Mouse (Mus musculus): Measurements from ENCODE around the gene Anxa4. TPM values are rescaled to one million over a fixed set of nuclear protein-coding genes. Genes with fewer than 3 reads are reported as not detected.
A peak's percentile ranks its signal among the peaks of the same experiment; 100 is the strongest.

Gene Anxa4
- total RNA-seq, 2 experiments from 2014 or later = 62.8 to 72.5 TPM

GRCm38 (mm10) chr6:86752843-86753485 lies 40.4 kb downstream of the Anxa4 start:
- no peak for DNase-seq

- DNase-seq = no peak
These were observed 42.4 kb downstream of the Anxa4 start for GRCm38 (mm10) chr6:86750961-86751360.

DNA sequence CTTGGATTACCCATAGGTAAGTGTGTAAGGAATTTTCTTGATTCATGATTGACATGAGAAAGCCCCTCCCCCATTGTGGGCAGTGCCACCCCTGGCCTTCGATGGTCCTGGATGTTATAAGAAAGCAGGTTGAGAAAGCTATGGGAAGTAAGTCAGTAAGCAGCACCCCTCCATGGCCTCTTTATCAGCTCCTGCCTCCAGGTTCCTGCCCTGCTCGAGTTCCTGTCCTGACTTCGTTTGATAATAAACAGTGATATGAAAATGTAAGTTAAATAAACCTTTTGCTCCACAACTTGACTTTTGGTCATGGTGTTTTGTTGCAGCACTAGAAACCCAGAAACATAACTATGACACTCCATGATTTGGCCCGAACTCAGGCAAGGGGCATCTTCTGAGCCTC lies 43.6 kb downstream of the Anxa4 start:
- no peak for DNase-seq

DNA sequence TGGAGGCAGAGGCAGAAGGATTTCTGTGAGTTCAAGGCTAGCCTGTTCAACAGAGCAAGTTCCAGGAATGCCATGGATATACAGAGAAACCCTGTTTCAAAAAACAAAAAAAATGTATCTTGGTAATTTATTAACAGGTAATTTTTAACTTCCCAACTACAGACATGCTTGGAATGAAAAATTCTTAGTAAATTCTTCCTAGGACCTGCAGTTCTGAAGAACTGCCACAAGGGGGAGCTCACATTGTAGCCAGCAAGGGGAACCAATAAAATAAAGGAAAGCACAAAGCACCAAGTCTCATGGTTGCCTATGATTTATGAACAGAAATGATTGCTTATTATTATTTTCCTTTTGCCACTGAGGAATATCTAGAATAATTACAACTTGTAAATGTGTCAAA lies 46.2 kb downstream of the Anxa4 start:
- peak; percentile 24 to 70 for DNase-seq

GRCm38 (mm10) chr6:86740652-86741051 lies 52.7 kb downstream of the Anxa4 start:
- DNase-seq = no peak

- peak; percentile 37 to 49 for DNase-seq
These were observed 56.6 kb downstream of the Anxa4 start for GRCm38 (mm10) chr6:86736830-86737229.

DNA sequence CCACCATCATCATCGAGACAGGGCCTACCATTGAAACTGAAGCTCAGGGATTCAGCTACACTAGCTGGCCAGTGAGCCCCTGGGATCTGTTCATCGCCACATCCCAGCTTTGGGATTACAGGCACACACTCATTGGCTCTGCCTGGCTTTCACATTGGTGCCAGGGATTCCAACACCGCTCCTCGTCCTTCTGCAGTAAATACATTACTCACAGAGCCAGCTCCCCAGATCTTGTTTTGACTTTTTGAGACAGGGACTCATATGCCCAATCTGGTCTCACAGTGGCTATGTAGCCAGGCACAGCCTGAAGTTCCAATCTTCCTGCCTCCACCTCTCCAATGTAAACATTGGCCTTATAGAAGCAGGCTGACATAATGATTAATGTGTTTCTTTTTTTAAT lies 57.1 kb downstream of the Anxa4 start:
- DNase-seq = peak; percentile 9 to 18

DNA sequence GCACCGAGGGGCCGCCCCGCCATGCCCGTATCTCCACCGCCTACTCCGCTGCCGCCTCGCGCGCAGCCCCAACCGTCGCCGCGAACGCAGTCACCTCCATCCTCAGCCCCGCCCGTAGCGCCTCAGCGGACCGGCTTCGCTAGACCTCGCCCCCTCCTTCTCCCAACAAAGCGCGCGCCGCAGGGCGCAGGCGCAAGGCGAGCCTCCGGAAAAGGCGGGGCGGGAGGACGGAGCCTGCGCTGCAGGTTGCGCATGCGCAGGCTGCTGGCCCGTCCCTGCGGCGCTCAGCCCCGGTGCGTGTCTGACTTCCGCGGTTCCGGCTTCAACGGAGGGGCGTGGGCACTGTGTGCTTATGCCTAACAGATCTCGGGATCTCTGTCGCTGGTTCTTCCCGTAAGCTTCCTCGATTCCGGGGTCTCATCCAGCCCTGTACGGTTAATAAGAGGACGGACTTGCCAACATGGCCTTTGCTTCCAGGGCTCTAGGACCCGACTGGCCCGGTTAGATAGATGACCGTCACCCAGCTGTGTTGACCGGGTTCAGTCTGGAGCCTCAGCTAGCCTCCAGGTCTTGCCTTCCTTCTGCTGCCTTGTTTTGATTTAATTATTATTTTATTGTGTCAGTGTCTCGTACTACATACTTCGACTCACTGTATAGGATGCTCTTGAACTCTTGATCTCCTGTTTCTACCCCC lies 60.1 kb downstream of the Anxa4 start, which contains the start of gene Gmcl1:
Gene Gmcl1 (minus strand): TSS at position 201 of the 694 bp plus-strand sequence.
- DNase-seq = peak; percentile 97

- DNase-seq = peak in 1 of 2 experiments; percentile 46
These were observed 60.9 kb downstream of the Anxa4 start for GRCm38 (mm10) chr6:86732276-86733173.

- no peak for DNase-seq
These were observed 64.7 kb downstream of the Anxa4 start for GRCm38 (mm10) chr6:86728711-86729110.

DNA sequence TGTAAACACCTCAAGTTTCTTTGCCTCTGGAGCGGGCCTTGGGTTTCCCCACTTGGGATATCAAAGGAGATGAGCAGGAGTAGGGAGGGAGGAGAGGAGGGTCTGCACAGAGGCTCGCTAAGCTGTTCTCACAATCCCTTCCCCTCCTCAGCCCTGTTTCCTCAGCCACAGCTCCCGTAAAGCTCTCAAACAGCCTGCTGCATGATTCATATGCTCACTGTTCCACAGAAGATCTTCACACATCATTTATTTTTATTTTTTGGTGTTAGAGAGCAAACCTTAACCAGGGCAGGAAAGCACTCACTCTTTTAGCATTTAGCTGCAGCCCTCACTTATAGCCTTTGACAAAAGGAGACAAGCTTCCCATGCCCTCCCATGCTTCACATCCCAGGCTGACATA lies 71.4 kb downstream of the Anxa4 start:
- DNase-seq = no peak

DNA sequence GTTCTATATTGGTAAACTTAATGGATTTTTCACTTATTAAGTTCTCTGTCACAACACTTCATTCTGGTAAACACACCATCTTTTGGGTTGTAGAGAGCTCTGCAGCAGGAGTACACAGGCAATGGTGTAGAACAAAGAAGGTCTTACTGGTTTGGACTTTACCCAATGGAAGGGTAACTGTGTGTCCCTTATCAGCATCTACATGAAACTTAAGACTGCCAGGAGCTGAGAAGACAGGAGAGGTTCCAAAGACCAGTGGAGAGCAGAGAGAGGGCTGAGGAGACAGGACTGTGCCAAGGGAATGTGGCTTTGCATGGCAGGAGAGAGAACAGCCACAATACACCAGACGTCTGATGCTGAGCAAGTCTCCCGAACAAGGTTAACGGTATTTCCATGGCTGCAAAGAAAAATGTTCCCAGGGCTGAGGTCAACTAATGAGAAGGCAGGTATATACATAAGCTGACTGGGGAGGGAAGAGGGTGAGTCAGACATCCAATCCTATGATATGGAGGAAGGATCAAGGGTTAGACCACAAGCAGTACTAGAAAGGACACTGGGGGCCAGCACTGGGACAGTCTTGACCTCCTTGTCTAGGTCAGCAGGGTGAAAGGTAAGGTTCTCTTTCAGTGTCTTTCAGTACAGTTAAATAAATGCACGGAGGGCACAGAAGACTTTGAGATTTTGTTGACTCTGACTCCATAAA lies 85.2 kb downstream of the Anxa4 start:
- DNase-seq = no peak

DNA sequence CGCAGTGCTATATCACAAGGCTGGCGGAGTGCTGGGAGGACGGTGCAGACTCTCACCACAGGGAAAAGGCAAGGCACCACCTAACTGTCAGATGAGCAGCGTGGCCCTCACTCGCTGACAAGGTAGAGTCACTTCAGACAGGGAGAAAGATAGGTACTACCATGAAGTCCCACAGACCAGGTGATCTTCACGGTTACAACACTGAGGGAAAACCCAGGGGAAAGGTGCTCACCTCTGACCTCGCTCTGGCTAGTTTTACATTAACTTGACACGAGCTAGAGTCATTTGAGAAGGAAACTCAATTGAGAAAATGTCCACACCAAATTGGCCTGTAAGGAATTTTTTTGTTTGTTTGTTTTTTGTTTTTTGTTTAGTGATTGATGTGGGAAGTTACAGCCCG lies 90.8 kb downstream of the Anxa4 start:
- DNase-seq = no peak

GRCm38 (mm10) chr6:86697903-86698302 lies 95.5 kb downstream of the Anxa4 start:
- no peak for DNase-seq

DNA sequence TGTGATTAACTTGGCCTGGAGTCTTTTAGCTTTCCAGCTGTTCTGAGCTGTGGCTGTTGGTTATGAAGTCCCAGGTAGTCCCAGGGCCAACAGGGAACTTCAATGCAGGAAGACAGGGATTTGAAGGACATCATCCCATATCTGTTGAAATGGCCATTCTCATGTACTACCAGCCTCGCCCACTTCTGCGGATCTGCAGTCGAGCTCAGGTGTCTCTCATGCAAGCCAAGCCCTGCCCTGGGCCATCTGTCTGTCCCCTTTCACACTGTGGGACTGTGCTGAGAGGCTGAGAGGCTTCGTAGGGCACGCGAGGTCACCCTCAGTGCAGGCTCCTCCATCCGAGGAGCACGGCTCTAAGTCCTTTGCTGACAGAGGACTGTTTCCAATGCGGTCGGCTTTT lies 97.2 kb downstream of the Anxa4 start:
- DNase-seq = no peak

- peak; percentile 59 to 69 for DNase-seq
These were observed 98.9 kb downstream of the Anxa4 start for GRCm38 (mm10) chr6:86694465-86694864.

- DNase-seq = no peak
These were observed 103.7 kb downstream of the Anxa4 start for GRCm38 (mm10) chr6:86689671-86690070.

DNA sequence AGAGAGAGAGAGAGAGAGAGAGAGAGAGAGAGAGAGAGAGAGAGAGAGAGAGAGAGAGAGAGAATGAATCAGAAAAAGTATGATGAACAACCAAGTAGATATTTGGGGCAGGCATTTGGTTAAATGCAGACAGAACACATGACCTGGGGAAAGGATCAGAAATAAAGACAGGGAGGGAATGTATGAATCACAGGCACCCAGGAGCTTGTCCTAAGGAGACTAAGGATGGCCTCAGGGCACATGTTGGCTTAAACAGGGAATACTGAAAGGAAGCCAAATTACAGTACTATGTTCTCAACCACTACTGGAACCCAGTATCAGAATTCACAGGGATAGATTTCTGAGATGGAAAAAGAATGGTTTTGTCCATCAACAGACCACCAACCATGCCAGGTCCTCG lies 106.4 kb downstream of the Anxa4 start:
- DNase-seq = no peak

All from adrenal gland, postnatal 36 days (tissue).